Mouse (Mus musculus) mouse embryonic stem cell (cell line): Measurements from ENCODE around the gene Lonp2.

Source experiments
- in situ Hi-C, 2 experiments: fragments of 300-500 bp; cut with MboI; formaldehyde crosslinking; loops; 1 replicate in 1 of 2; 3 replicates in 1 of 2; pipeline ENCODE4 v1.14.3; 2019 to 2020; ENCODE audit warnings: low sequenced_read_pairs in 2 of 2, low pct_unique_long_range_greater_than_20kb in 1 of 2, mixed read lengths in 1 of 2; ENCODE audit not compliant: unreplicated experiment in 1 of 2

Lonp2 gene

GRCm38 (mm10) chr8:86613798-86614197 is 10.0 kb upstream of the Lonp2 start:
- in situ Hi-C loops, result no loop called here

GRCm38 (mm10) chr8:86615095-86615769 is 8.6 kb upstream of the Lonp2 start:
- in situ Hi-C loops, result no loop called here

DNA sequence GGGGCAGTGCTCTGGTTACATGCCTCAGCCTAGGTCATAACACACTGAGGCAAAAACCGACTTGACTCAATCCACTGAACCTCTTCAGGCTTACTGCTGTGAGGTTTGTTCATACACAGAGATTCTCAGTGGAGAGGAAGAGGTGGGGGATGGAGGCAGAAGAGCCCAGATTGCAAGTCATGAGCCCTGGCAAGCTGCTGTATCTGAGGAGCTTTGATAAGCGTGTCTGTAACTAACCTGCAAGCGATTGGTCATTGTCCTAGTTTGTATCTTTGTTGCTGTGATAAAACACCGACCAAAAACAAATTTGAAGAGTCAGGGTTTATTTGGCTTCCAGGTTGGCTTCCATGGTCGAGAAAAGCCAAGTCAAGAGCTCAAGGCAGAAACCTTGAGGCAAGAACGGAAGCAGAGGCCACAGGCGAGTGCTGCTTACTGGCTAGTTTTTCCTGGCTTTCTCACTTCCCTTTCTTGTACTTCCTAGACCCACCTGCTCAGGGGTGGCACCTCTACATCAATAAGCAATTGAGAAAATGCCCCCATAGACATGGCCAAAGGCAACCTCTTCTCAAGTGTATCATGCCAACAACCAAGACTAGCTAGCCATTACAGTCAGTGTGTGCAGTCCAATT is 6.0 kb upstream of the Lonp2 start:
- in situ Hi-C loops, result no loop called here

DNA sequence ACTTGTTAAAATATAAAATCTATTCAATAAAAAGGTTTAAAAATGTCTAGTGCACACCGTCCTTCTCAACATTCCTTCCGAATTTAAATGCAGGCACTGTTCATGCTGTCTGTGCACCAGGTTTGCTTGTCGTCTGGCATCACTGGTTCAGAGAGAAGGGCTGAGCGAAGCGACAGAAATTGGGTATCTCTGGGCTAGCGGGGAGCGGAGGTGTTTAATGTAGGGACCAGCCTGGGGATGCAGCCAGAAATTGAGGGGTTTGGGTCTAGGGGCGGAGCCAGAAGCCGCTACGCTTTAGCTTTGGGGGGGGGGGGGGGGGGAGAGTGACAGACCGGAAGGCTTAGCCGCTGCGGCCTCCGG is 312 bp upstream of the Lonp2 start:
- in situ Hi-C loops, result no loop called here

GRCm38 (mm10) chr8:86624915-86625314 is 1.1 kb downstream of the Lonp2 start:
- in situ Hi-C loops, result no loop called here

- in situ Hi-C loops, result no loop called here
Measured at GRCm38 (mm10) chr8:86630212-86630611, 6.4 kb downstream of the Lonp2 start.

GRCm38 (mm10) chr8:86631395-86631794 is 7.6 kb downstream of the Lonp2 start:
- in situ Hi-C loops, result no loop called here

DNA sequence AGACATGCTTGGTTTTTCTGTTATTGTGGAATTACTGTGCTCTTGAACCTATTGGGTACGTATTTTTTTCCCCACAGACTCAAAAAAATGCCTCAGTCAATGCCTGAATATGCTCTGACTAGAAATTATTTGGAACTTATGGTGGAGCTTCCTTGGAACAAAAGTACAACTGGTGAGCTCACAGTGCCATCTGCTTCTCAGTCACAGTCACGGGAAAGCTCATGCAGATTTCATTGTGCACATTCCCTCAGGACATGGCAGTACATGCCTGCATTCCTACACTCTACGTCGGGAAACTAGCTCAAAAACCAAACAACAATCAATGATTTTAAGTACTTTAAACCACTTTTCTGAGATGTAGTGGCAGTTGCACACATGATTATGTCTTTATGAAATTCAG is 14.0 kb downstream of the Lonp2 start:
- in situ Hi-C loops, result no loop called here

GRCm38 (mm10) chr8:86638981-86639380 is 15.1 kb downstream of the Lonp2 start:
- in situ Hi-C loops, result no loop called here

GRCm38 (mm10) chr8:86642682-86643081 is 18.8 kb downstream of the Lonp2 start:
- in situ Hi-C loops, result no loop called here

- in situ Hi-C loops, result no loop called here
Measured at GRCm38 (mm10) chr8:86644661-86645060, 20.8 kb downstream of the Lonp2 start.

- in situ Hi-C loops, result no loop called here
Measured at GRCm38 (mm10) chr8:86647771-86648170, 23.9 kb downstream of the Lonp2 start.

GRCm38 (mm10) chr8:86651416-86651815 is 27.6 kb downstream of the Lonp2 start:
- in situ Hi-C loops, result no loop called here

DNA sequence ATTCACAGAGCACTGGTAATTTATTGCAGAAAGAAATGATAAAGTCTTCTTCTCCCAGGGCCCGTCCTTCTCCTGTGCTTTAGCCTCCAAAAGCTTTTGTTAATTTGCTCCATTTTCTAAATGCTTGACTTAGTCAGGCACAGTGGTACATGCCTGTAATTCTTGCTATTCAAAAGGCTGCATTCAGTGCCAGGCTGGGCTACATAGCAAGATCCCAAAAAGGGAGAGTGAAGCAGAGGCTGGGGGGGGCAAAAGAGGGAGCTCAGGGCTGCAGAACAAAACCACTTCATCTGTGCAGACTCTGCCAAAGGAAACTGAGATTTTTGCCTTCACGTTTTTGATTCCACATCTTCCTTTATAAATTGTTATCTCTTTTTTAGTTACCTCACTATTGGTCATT is 28.7 kb downstream of the Lonp2 start:
- in situ Hi-C loops, result no loop called here

- in situ Hi-C loops, result no loop called here
Measured at GRCm38 (mm10) chr8:86654578-86654977, 30.7 kb downstream of the Lonp2 start.

DNA sequence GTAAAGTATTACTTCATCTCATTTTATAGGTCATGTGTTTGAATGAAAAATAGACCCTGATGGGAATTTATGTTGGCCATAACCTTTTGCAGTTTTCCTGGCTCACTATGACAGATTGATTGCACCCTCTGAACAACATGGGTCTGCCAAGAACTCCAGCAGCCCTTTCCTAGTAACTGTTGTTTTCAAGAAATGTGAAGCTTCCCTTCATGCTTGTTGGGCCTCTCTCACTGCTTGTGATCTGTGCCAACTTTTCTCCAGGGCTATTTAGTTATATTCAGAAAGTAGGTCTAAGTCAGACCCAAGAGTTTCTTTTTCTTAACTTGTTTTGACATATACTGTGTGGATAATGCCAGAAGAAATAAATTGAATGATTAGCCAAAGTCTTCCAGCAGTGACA is 44.9 kb downstream of the Lonp2 start:
- in situ Hi-C loops, result no loop called here

GRCm38 (mm10) chr8:86669259-86669658 is 45.4 kb downstream of the Lonp2 start:
- in situ Hi-C loops, result no loop called here

DNA sequence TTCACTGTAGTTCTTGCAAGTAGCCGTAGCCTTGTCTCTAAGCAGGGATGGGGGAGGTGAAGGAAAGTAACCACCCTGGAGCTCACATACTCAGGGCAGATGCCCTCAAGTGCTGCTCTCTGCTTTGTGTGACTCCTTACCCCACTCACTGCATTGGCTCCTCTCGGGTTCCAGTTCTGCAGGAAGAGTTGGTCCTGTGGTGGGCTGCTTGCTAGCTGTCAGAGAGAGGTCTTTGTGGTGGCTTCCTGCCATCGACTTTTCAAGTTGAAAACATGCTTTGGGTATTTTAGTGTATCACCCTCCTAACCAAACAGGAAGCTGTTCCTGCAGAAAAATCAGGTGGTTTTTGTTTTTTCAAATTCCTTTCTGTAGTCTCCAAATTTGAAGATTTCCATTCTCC is 62.8 kb downstream of the Lonp2 start:
- in situ Hi-C loops, result no loop called here

DNA sequence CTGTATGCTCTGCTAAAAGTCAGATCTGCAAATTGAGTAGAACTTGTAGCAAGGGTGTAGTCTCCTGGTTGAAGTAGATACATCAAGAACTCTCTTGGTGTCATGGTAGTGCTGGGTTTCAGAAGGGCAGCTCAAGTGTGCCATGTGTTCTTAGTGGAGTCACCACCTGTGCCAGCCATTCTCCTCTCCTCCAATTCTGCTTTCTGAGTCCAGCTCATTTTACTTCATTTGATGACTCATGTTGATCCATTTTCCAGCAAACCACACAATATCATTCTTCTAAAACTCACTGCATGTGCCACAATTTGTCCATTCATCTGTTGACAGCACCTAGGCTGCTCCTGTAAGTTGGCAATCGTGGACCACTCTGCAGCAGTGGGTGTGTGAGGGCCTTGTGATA is 68.3 kb downstream of the Lonp2 start:
- in situ Hi-C loops, result no loop called here

DNA sequence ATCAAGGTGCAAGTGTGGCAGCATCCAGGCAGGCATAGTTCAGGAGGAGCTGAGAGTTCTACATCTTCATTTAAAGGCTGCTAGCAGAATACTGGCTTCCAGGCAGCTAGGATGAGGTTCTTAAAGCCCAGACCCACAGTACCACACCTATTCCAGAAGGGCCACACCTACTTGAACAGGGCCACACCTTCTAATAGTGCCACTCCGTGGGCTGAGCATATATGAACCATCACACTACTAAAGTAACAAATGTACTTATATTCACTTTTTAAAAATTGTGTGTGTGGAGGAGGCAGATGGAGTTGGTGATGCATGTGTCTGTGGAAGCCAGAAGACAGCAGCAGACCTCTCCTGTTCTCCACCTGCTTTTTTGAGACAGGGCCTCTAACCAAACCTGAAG is 70.2 kb downstream of the Lonp2 start:
- in situ Hi-C loops, result no loop called here
